Mouse (Mus musculus) G1E (cell line): Measurements from ENCODE around the gene Adam19.

ENCODE experiments used
- CTCF ChIP-seq: IDR thresholded peaks from 2 replicates; pipeline ENCODE4 v1.5.1; 2012; ENCODE audit warnings: low read depth, low read length, inconsistent platforms, mixed read lengths
- GATA1 ChIP-seq: IDR thresholded peaks from 2 replicates; pipeline ENCODE4 v1.6.1; 2012; ENCODE audit warnings: borderline replicate concordance, low read length, inconsistent platforms, mixed read lengths
- GATA2 ChIP-seq: IDR thresholded peaks from 2 replicates; pipeline ENCODE4 v1.6.1; 2012; ENCODE audit warnings: low read depth, low read length, inconsistent platforms, borderline replicate concordance

DNA sequence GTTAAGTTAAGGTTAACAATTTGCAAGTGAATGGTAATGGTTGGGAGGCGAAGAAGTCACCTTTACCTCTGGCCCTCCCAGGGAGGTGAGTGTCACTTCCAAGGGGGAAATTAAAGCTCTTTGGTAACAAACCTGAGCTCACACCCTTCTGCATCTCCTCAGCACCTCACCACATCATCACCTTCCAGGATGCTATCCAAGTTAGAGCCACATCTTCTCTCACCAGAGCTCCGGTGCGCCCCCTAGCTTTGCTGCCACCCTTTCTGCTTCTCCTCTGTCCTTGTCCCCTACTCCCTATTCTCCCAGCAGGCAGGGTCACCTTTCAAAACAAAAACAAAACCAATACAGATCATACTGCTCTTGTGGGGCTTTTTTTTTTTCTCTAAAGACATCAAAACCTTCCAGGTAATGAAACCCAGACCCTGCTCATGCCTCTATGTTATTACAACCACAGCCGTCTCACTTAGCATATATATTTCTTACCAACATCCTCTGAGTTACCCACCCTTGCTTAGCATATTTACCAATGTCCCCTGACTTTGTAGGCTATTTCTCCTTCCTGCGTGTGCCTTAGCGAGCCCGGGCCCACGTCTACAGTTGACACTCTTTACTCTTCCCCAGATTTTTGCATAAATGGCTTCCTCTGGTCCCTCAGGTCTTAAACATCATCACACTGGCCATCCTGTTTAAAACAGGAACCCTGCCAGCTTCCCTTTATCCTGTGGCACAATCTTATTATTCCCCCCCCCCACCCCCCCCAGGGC is 4.3 kb downstream of the Adam19 start:
- TF ChIP-seq GATA1 (no peak), CTCF (no peak), GATA2 (no peak)
